Mouse (Mus musculus) CD8-positive naive resting alpha-beta T cell, adult 2 months (primary cell): ENCODE results near the gene Prcc.
A peak's percentile ranks its signal among the peaks of the same experiment; 100 is the strongest.

ENCODE experiments used
- DNase-seq, 2 experiments: peaks; one replicate each; pipeline ENCODE4 v3.0.0; 2022; ENCODE audit warnings: low read depth in 2 of 2, low spot score in 2 of 2

The Prcc gene

GRCm38 (mm10) chr3:87885281-87886003, at the start of gene Prcc:
Gene Prcc (minus strand): TSS chr3:87885608.
- peak; percentile 88 to 91 for DNase-seq

- DNase-seq: no peak
Observed at GRCm38 (mm10) chr3:87935201-87935600, 49.8 kb upstream of the Prcc start.

GRCm38 (mm10) chr3:87934501-87934900, 49.1 kb upstream of the Prcc start:
- no peak for DNase-seq

GRCm38 (mm10) chr3:87934026-87934425, 48.6 kb upstream of the Prcc start:
- no peak for DNase-seq

- peak; percentile 93 to 94 for DNase-seq
Observed at GRCm38 (mm10) chr3:87930078-87930795, 44.8 kb upstream of the Prcc start, which contains the start of the genes Isg20l2 and Rrnad1. Gene Isg20l2 (plus strand): TSS chr3:87930314. Gene Rrnad1 (minus strand): TSS chr3:87930717.

- DNase-seq: no peak
Observed at GRCm38 (mm10) chr3:87929341-87930077, 44.1 kb upstream of the Prcc start.

GRCm38 (mm10) chr3:87927452-87927851, 42.0 kb upstream of the Prcc start:
- DNase-seq: no peak

- no peak for DNase-seq
Observed at GRCm38 (mm10) chr3:87924996-87925395, 39.6 kb upstream of the Prcc start.

GRCm38 (mm10) chr3:87920270-87920943, 35.0 kb upstream of the Prcc start:
- no peak for DNase-seq

- peak; percentile 53 to 58 for DNase-seq
Observed at GRCm38 (mm10) chr3:87919336-87920108, 34.1 kb upstream of the Prcc start, which contains the start of gene Mrpl24. Gene Mrpl24 (plus strand): TSS chr3:87919506.

- DNase-seq: no peak
Observed at GRCm38 (mm10) chr3:87918551-87918950, 33.1 kb upstream of the Prcc start.

GRCm38 (mm10) chr3:87916990-87917389, 31.6 kb upstream of the Prcc start:
- no peak for DNase-seq

GRCm38 (mm10) chr3:87913891-87914290, 28.5 kb upstream of the Prcc start:
- DNase-seq: no peak

- DNase-seq: no peak
Observed at GRCm38 (mm10) chr3:87913491-87913890, 28.1 kb upstream of the Prcc start.

GRCm38 (mm10) chr3:87910573-87911141, 25.2 kb upstream of the Prcc start:
- no peak for DNase-seq

- DNase-seq: no peak
Observed at GRCm38 (mm10) chr3:87909874-87910273, 24.5 kb upstream of the Prcc start.

GRCm38 (mm10) chr3:87909381-87909780, 24.0 kb upstream of the Prcc start:
- DNase-seq: no peak

- DNase-seq: no peak
Observed at GRCm38 (mm10) chr3:87907906-87908305, 22.5 kb upstream of the Prcc start.

GRCm38 (mm10) chr3:87906981-87907857, 21.8 kb upstream of the Prcc start:
- no peak for DNase-seq
